Mouse (Mus musculus) midbrain, embryonic 10.5 days (tissue): Measurements from ENCODE around the gene Kif11. TPM values are rescaled to one million over a fixed set of nuclear protein-coding genes. Genes with fewer than 3 reads are reported as not detected.

Experiments
- DNase-seq: peaks from one replicate; pipeline ENCODE4 v3.0.0-alpha.2; 2017; ENCODE audit warnings: low spot score
- H3K27ac ChIP-seq: fragments of 300-500 bp; sonication (generic); replicated peaks from 2 replicates; pipeline ENCODE4 v1.5.1; 2016; ENCODE audit warnings: mild to moderate bottlenecking
- H3K27me3 ChIP-seq: fragments of 300-500 bp; sonication (generic); 2 replicates; pipeline ENCODE4 v1.6.1; 2016; ENCODE audit warnings: low read depth, mild to moderate bottlenecking; ENCODE audit not compliant: poor library complexity, severe bottlenecking
- H3K36me3 ChIP-seq: fragments of 300-500 bp; sonication (generic); 2 replicates; pipeline ENCODE4 v1.6.1; 2016; ENCODE audit warnings: mild to moderate bottlenecking, moderate library complexity
- H3K4me1 ChIP-seq: fragments of 300-500 bp; sonication (generic); 2 replicates; pipeline ENCODE4 v1.6.1; 2016
- H3K4me3 ChIP-seq: fragments of 300-500 bp; sonication (generic); 2 replicates; pipeline ENCODE4 v1.5.1; 2016; ENCODE audit warnings: mild to moderate bottlenecking, moderate library complexity
- H3K9me3 ChIP-seq: fragments of 300-500 bp; sonication (generic); replicated peaks from 2 replicates; pipeline ENCODE4 v1.6.1; 2016; ENCODE audit warnings: mild to moderate bottlenecking
- WGBS: fragments of 180-500 bp; shearing (Covaris S2); methylation state at CpG from one replicate; pipeline ENCODE4 v1.1.7; 2016; 5-methylcytosine and 5-hydroxymethylcytosine counted together
- polyA plus RNA-seq: library from polyadenylated mRNA; unstranded; fragments of >200 nt; fragmentation: Nextera tagmentation; extraction: Ambion mirVana; gene quantifications from 2 replicates; pipeline ENCODE4 v1.2.1, GENCODE M21; 2016

The Kif11 gene
- polyA plus RNA-seq, 1 experiment from 2014 or later: 92.7 TPM

DNA sequence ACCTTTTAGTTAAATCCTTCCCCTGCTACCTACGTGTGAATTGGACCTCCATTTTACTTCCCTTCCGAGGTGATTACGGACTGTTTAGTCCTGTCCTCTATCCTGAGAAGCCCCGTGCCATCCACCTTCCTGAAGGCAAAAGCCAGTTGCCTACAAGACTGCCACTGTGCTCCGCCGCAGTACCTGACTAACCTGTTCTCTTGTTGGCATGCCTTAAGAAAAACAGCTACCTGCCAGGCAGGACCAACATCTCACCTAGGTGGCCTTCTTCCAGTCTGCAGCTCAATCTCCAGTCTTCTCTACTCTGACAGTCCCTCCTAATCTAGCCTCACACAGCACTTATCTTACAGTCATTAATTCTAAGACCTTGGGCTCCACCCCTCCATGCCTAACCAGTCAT is 22.9 kb upstream of the Kif11 start:
- H3K4me3 ChIP-seq: no peak overlapping the region
- peaks cover 17% of the 10 kb centered on the region for H3K36me3 ChIP-seq
- no peak for DNase-seq
- 95% methylated on average over 6 of the region's 6 CpGs for WGBS
- H3K27me3 ChIP-seq: no peaks in the 10 kb centered on the region
- H3K9me3 ChIP-seq: no peaks in the 10 kb centered on the region
- H3K27ac ChIP-seq: no peak overlapping the region
- no peaks in the 10 kb centered on the region for H3K4me1 ChIP-seq

DNA sequence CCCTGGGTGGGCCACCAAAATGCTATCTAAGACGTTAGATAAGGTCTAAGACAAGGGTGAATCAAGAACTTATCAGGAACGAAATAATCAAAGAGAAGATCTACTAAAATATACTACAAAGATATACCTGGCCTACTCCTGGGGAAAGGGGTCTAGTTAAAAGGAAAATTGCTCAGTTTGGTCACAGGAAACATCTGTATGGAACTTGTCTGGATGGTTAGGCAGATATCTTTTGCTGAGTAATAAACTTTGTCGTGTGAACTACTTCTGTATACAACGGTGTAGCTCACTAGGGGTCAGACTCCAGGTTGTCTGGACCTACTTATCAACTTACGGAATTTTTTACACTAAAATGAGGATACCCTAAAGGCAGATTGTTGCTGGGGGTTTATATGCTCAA is 16.2 kb upstream of the Kif11 start:
- no peak overlapping the region for H3K27ac ChIP-seq
- no peaks in the 10 kb centered on the region for H3K36me3 ChIP-seq
- no peaks in the 10 kb centered on the region for H3K4me1 ChIP-seq
- no peak overlapping the region for H3K4me3 ChIP-seq
- H3K27me3 ChIP-seq: no peaks in the 10 kb centered on the region
- no peaks in the 10 kb centered on the region for H3K9me3 ChIP-seq
- DNase-seq: no peak
- 77% methylated on average over 5 of the region's 5 CpGs for WGBS

GRCm38 (mm10) chr19:37362545-37362944 is 13.7 kb upstream of the Kif11 start:
- 38% methylated on average over 5 of the region's 5 CpGs for WGBS
- no peak for DNase-seq
- no peaks in the 10 kb centered on the region for H3K9me3 ChIP-seq
- H3K4me1 ChIP-seq: no peaks in the 10 kb centered on the region
- no peaks in the 10 kb centered on the region for H3K36me3 ChIP-seq
- no peak overlapping the region for H3K4me3 ChIP-seq
- H3K27me3 ChIP-seq: no peaks in the 10 kb centered on the region
- no peak overlapping the region for H3K27ac ChIP-seq

- 85% methylated on average over 11 of the region's 11 CpGs for WGBS
- Histone ChIP-seq H3K36me3 (no peaks in the 10 kb centered on the region), H3K9me3 (no peaks in the 10 kb centered on the region), H3K4me1 (no peaks in the 10 kb centered on the region), H3K27me3 (no peaks in the 10 kb centered on the region), H3K27ac (no peak overlapping the region), H3K4me3 (no peak overlapping the region)
- DNase-seq: no peak
Measured at GRCm38 (mm10) chr19:37363128-37363939, 12.9 kb upstream of the Kif11 start.

DNA sequence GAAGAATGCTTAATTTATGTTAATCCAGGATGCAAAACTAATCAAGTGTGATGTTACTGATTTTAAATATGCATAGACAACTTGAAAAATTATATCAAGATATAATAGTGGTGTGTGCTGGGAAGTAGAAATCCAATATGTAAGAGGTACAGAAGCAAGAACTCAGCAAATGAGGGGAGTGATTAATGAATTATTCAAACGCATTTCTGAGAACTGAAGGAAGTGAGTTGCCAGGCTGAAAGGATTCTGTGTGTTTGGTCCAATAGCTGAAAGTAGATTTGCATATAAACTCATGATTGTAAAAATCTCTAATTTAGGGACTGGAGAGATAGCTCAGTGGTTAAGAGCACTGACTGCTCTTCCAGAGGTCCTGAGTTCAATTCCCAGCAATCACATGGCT is 7.2 kb upstream of the Kif11 start:
- 88% methylated on average over 1 of the region's 1 CpGs for WGBS
- Histone ChIP-seq H3K9me3 (no peaks in the 10 kb centered on the region), H3K4me3 (no peak overlapping the region), H3K4me1 (no peaks in the 10 kb centered on the region), H3K27ac (no peak overlapping the region), H3K36me3 (no peaks in the 10 kb centered on the region), H3K27me3 (no peaks in the 10 kb centered on the region)
- no peak for DNase-seq

- DNase-seq: no peak
- Histone ChIP-seq H3K27me3 (no peaks in the 10 kb centered on the region), H3K36me3 (no peaks in the 10 kb centered on the region), H3K4me3 (no peak overlapping the region), H3K27ac (no peak overlapping the region), H3K9me3 (no peaks in the 10 kb centered on the region), H3K4me1 (no peaks in the 10 kb centered on the region; the same call in 1 of the 2 replicates)
- 86% methylated on average over 4 of the region's 4 CpGs for WGBS
Measured at GRCm38 (mm10) chr19:37369921-37370320, 6.3 kb upstream of the Kif11 start.

- no peak for DNase-seq
- no peak overlapping the region for H3K27ac ChIP-seq
- 85% methylated on average over 5 of the region's 5 CpGs for WGBS
- H3K4me1 ChIP-seq: peaks cover 3% of the 10 kb centered on the region
- no peak overlapping the region for H3K4me3 ChIP-seq
- H3K36me3 ChIP-seq: no peaks in the 10 kb centered on the region
- H3K27me3 ChIP-seq: no peaks in the 10 kb centered on the region
- H3K9me3 ChIP-seq: no peaks in the 10 kb centered on the region
Measured at GRCm38 (mm10) chr19:37370356-37370755, 5.8 kb upstream of the Kif11 start.

- H3K36me3 ChIP-seq: peaks cover 7% of the 10 kb centered on the region
- H3K9me3 ChIP-seq: no peaks in the 10 kb centered on the region
- DNase-seq: no peak
- 27% methylated on average over 7 of the region's 7 CpGs for WGBS
- peaks cover 25% of the 10 kb centered on the region for H3K4me1 ChIP-seq
- H3K4me3 ChIP-seq: peak overlapping the region; percentile 96
- peak overlapping the region; percentile 98 for H3K27ac ChIP-seq
- H3K27me3 ChIP-seq: no peaks in the 10 kb centered on the region
Measured at GRCm38 (mm10) chr19:37374941-37375754, 1.1 kb upstream of the Kif11 start.

- H3K4me1 ChIP-seq: peaks cover 25% of the 10 kb centered on the region
- no peaks in the 10 kb centered on the region for H3K9me3 ChIP-seq
- H3K4me3 ChIP-seq: peak overlapping the region; percentile 96
- DNase-seq: no peak
- H3K27ac ChIP-seq: peak overlapping the region; percentile 98
- H3K36me3 ChIP-seq: peaks cover 15% of the 10 kb centered on the region
- no peaks in the 10 kb centered on the region for H3K27me3 ChIP-seq
- WGBS: 4% methylated on average over 11 of the region's 11 CpGs
Measured at GRCm38 (mm10) chr19:37376841-37377240, 638 bp downstream of the Kif11 start.

- Histone ChIP-seq H3K4me1 (peaks cover 25% of the 10 kb centered on the region), H3K36me3 (peaks cover 18% of the 10 kb centered on the region), H3K27ac (peak overlapping the region; percentile 98; the same call in 1 of the 2 replicates), H3K27me3 (no peaks in the 10 kb centered on the region), H3K4me3 (peak overlapping the region; percentile 96), H3K9me3 (no peaks in the 10 kb centered on the region)
- 47% methylated on average over 8 of the region's 8 CpGs for WGBS
- DNase-seq: no peak
Measured at GRCm38 (mm10) chr19:37377404-37377990, 1.3 kb downstream of the Kif11 start.

GRCm38 (mm10) chr19:37378816-37379215 is 2.6 kb downstream of the Kif11 start:
- DNase-seq: no peak
- no peaks in the 10 kb centered on the region for H3K27me3 ChIP-seq
- 90% methylated on average over 6 of the region's 6 CpGs for WGBS
- H3K4me1 ChIP-seq: peaks cover 25% of the 10 kb centered on the region
- H3K9me3 ChIP-seq: no peaks in the 10 kb centered on the region
- peak overlapping the region; percentile 27; the same call in 1 of the 2 replicates for H3K4me3 ChIP-seq
- H3K36me3 ChIP-seq: peaks cover 28% of the 10 kb centered on the region
- no peak overlapping the region for H3K27ac ChIP-seq

DNA sequence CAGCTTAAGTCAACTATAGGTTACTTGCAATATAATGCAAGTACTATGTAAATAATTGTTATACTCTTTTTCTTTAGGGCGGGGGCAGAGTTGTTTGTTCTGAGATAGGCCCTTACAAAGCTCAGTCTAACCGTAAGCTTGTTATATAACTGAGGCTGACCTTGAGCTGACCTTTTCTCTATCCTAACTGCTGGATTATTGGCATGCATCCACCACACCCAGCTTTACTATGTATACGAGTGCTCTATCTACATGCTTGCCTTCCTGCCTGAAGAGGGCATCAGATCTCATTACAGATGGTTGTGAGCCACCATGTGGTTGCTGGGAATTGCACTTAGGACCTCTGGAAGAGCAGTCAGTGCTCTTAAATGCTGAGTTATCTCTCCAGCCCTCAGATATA is 9.9 kb downstream of the Kif11 start:
- no peaks in the 10 kb centered on the region for H3K27me3 ChIP-seq
- peaks cover 83% of the 10 kb centered on the region for H3K36me3 ChIP-seq
- no peaks in the 10 kb centered on the region for H3K9me3 ChIP-seq
- 85% methylated on average over 3 of the region's 3 CpGs for WGBS
- no peaks in the 10 kb centered on the region for H3K4me1 ChIP-seq
- no peak overlapping the region for H3K27ac ChIP-seq
- no peak overlapping the region for H3K4me3 ChIP-seq
- no peak for DNase-seq

DNA sequence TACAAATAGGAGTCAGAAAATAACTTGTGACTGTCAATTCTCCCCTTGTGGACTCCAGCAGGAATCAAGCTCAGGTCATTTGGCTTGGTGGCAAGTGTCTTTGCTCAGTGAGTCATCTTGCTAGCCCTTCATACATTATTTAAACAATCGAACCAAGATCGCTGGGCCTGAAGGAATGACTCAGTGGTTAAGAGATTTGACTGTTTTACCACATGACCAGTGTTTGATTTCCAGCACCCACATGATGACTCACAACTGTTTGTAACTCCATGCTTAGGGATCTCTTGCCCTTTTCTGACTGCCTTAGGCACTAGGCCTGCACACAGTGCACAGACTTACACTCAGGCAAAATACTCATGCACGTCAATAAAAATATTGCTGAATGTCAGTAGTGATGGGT is 15.7 kb downstream of the Kif11 start:
- H3K27me3 ChIP-seq: no peaks in the 10 kb centered on the region
- 95% methylated on average over 3 of the region's 3 CpGs for WGBS

More for the DNA sequence above, 15.7 kb downstream of the Kif11 start:
- H3K4me1 ChIP-seq: no peaks in the 10 kb centered on the region
- no peak overlapping the region for H3K4me3 ChIP-seq
- H3K36me3 ChIP-seq: peaks cover 99% of the 10 kb centered on the region
- DNase-seq: no peak
- H3K27ac ChIP-seq: no peak overlapping the region
- H3K9me3 ChIP-seq: no peaks in the 10 kb centered on the region
